Mouse (Mus musculus) MEL (cell line): ENCODE results near the gene Sbno2. TPM values are rescaled to one million over a fixed set of nuclear protein-coding genes. Genes with fewer than 3 reads are reported as not detected.

Experiments
- DNase-seq: peaks from one replicate; pipeline ENCODE4 v3.0.0; 2011; ENCODE audit warnings: low read depth, low spot score
- H3K27ac ChIP-seq: 2 replicates; pipeline ENCODE4 v1.5.1; 2012; ENCODE audit warnings: low read depth, mild to moderate bottlenecking, control low read depth, low read length, moderate library complexity; ENCODE audit not compliant: control insufficient read depth
- H3K27me3 ChIP-seq, 2 experiments: fragments of 150-350 bp in 1 of 2; sonication (generic) in 1 of 2; 2 replicates each; pipeline ENCODE4 v1.6.1; 2012; ENCODE audit warnings: low read length in 2 of 2, mild to moderate bottlenecking in 2 of 2, improper control_type of control experiment in 1 of 2, moderate library complexity in 1 of 2; ENCODE audit not compliant: insufficient read depth in 2 of 2, control insufficient read depth in 1 of 2
- H3K36me3 ChIP-seq, 2 experiments: 2 replicates each; pipeline ENCODE4 v1.6.1; 2012 to 2014; ENCODE audit warnings: low read length in 2 of 2, improper control_type of control experiment in 1 of 2, inconsistent platforms in 1 of 2, mild to moderate bottlenecking in 1 of 2; ENCODE audit not compliant: insufficient read depth in 2 of 2, control insufficient read depth in 1 of 2
- H3K4me1 ChIP-seq, 2 experiments: fragments of 150-350 bp in 1 of 2; sonication (generic) in 1 of 2; 2 replicates each; pipeline ENCODE4 v1.6.1; 2012; ENCODE audit warnings: low read length in 2 of 2, improper control_type of control experiment in 1 of 2, mild to moderate bottlenecking in 1 of 2; ENCODE audit not compliant: insufficient read depth in 2 of 2, control insufficient read depth in 1 of 2
- H3K4me3 ChIP-seq, 2 experiments: fragments of 150-350 bp in 1 of 2; sonication (generic) in 1 of 2; 2 replicates each; pipeline ENCODE4 v1.5.1; 2012; ENCODE audit warnings: low read depth in 2 of 2, low read length in 2 of 2, mild to moderate bottlenecking in 2 of 2, moderate library complexity in 2 of 2, control low read depth in 1 of 2, improper control_type of control experiment in 1 of 2; ENCODE audit not compliant: control insufficient read depth in 1 of 2, insufficient read depth in 1 of 2
- H3K79me2 ChIP-seq: 2 replicates; pipeline ENCODE4 v1.6.1; 2012; ENCODE audit warnings: mild to moderate bottlenecking, low read length, moderate library complexity; ENCODE audit not compliant: control insufficient read depth, poor library complexity, insufficient read depth
- H3K9ac ChIP-seq: 2 replicates; pipeline ENCODE4 v1.6.1; 2012; ENCODE audit warnings: low read depth, mild to moderate bottlenecking, control low read depth, low read length, moderate library complexity; ENCODE audit not compliant: control insufficient read depth, poor library complexity, severe bottlenecking
- H3K9me3 ChIP-seq: fragments of 150-350 bp; sonication (generic); replicated peaks from 2 replicates; pipeline ENCODE4 v1.6.1; 2012; ENCODE audit warnings: mild to moderate bottlenecking, low read length, improper control_type of control experiment, moderate library complexity; ENCODE audit not compliant: insufficient read depth
- BHLHE40 ChIP-seq: IDR thresholded peaks from 2 replicates; pipeline ENCODE4 v1.6.1; 2012; ENCODE audit warnings: low read depth, mild to moderate bottlenecking, inconsistent platforms, low read length, improper control_type of control experiment, borderline replicate concordance
- CHD1 ChIP-seq: IDR thresholded peaks from 2 replicates; pipeline ENCODE4 v1.6.1; 2012; ENCODE audit warnings: low read depth, mild to moderate bottlenecking, inconsistent platforms, low read length, improper control_type of control experiment
- CHD2 ChIP-seq: IDR thresholded peaks from 2 replicates; pipeline ENCODE4 v1.6.1; 2011; ENCODE audit warnings: low read length, improper control_type of control experiment
- CTCF ChIP-seq, 3 experiments: IDR thresholded peaks in 2 of 3; conservative IDR thresholded peaks in 1 of 3; 2 replicates each; pipeline ENCODE4 v1.5.1; 2011 to 2012; ENCODE audit warnings: low read length in 3 of 3, low read depth in 2 of 3, mild to moderate bottlenecking in 2 of 3, improper control_type of control experiment in 1 of 3, inconsistent platforms in 1 of 3, mixed read lengths in 1 of 3, moderate library complexity in 1 of 3; ENCODE audit not compliant: control insufficient read depth in 1 of 3, insufficient read depth in 1 of 3, poor library complexity in 1 of 3, severe bottlenecking in 1 of 3
- E2F4 ChIP-seq: IDR thresholded peaks from 2 replicates; pipeline ENCODE4 v1.6.1; 2011; ENCODE audit warnings: low read depth, low read length, improper control_type of control experiment, borderline replicate concordance
- ELF1 ChIP-seq: IDR thresholded peaks from 2 replicates; pipeline ENCODE4 v1.6.1; 2014; ENCODE audit warnings: low read depth, mild to moderate bottlenecking, inconsistent platforms, low read length, improper control_type of control experiment, moderate library complexity
- EP300 ChIP-seq, 2 experiments: IDR thresholded peaks; 2 replicates each; pipeline ENCODE4 v1.6.1; 2011; ENCODE audit warnings: improper control_type of control experiment in 2 of 2, low read length in 2 of 2, low read depth in 1 of 2, mild to moderate bottlenecking in 1 of 2
- ETS1 ChIP-seq: IDR thresholded peaks from 2 replicates; pipeline ENCODE4 v1.6.1; 2012; ENCODE audit warnings: low read depth, mild to moderate bottlenecking, inconsistent platforms, low read length, improper control_type of control experiment, moderate library complexity
- GABPA ChIP-seq: IDR thresholded peaks from 2 replicates; pipeline ENCODE4 v1.6.1; 2012; ENCODE audit warnings: low read depth, mild to moderate bottlenecking, inconsistent platforms, low read length, improper control_type of control experiment, moderate library complexity
- GATA1 ChIP-seq: IDR thresholded peaks from 2 replicates; pipeline ENCODE4 v1.6.1; 2011; ENCODE audit warnings: low read depth, low read length, improper control_type of control experiment
- HCFC1 ChIP-seq: IDR thresholded peaks from 2 replicates; pipeline ENCODE4 v1.6.1; 2012; ENCODE audit warnings: low read depth, mild to moderate bottlenecking, inconsistent platforms, low read length, improper control_type of control experiment, moderate library complexity
- JUND ChIP-seq: IDR thresholded peaks from 2 replicates; pipeline ENCODE4 v1.6.1; 2011; ENCODE audit warnings: low read depth, mild to moderate bottlenecking, improper control_type of control experiment, low read length
- KAT2A ChIP-seq: conservative IDR thresholded peaks from 2 replicates; pipeline ENCODE4 v1.6.1; 2012; ENCODE audit warnings: low read depth, low read length, improper control_type of control experiment, inconsistent platforms
- MAFK ChIP-seq: IDR thresholded peaks from 2 replicates; pipeline ENCODE4 v1.6.1; 2011; ENCODE audit warnings: low read depth, mild to moderate bottlenecking, low read length, improper control_type of control experiment, borderline replicate concordance
- MAX ChIP-seq: IDR thresholded peaks from 2 replicates; pipeline ENCODE4 v1.6.1; 2011; ENCODE audit warnings: low read length, improper control_type of control experiment
- MAZ ChIP-seq: IDR thresholded peaks from 2 replicates; pipeline ENCODE4 v1.6.1; 2012; ENCODE audit warnings: low read depth, mild to moderate bottlenecking, inconsistent platforms, low read length, improper control_type of control experiment
- MEF2A ChIP-seq: IDR thresholded peaks from 2 replicates; pipeline ENCODE4 v1.6.1; 2014; ENCODE audit warnings: low read depth, mild to moderate bottlenecking, inconsistent platforms, low read length, improper control_type of control experiment; ENCODE audit not compliant: poor library complexity, insufficient replicate concordance, severe bottlenecking; ENCODE audit errors: extremely low read depth
- MXI1 ChIP-seq: IDR thresholded peaks from 2 replicates; pipeline ENCODE4 v1.6.1; 2011; ENCODE audit warnings: mild to moderate bottlenecking, low read depth, low read length, improper control_type of control experiment
- MYB ChIP-seq: IDR thresholded peaks from 2 replicates; pipeline ENCODE4 v1.6.1; 2011; ENCODE audit warnings: mild to moderate bottlenecking, low read depth, low read length, improper control_type of control experiment
- MYC ChIP-seq: IDR thresholded peaks from 2 replicates; pipeline ENCODE4 v1.6.1; 2011; ENCODE audit warnings: low read depth, mild to moderate bottlenecking, low read length, improper control_type of control experiment, moderate library complexity
- NELFE ChIP-seq: IDR thresholded peaks from 2 replicates; pipeline ENCODE4 v1.6.1; 2011; ENCODE audit warnings: low read depth, low read length, improper control_type of control experiment
- NRF1 ChIP-seq: IDR thresholded peaks from 2 replicates; pipeline ENCODE4 v1.6.1; 2014; ENCODE audit warnings: low read depth, mild to moderate bottlenecking, inconsistent platforms, low read length, improper control_type of control experiment, moderate library complexity; ENCODE audit not compliant: poor library complexity, insufficient read depth, severe bottlenecking
- POLR2A ChIP-seq, 2 experiments: IDR thresholded peaks; 2 replicates each; pipeline ENCODE4 v1.6.1; 2011 to 2012; ENCODE audit warnings: low read length in 2 of 2, mild to moderate bottlenecking in 2 of 2, control low read depth in 1 of 2, improper control_type of control experiment in 1 of 2, low read depth in 1 of 2, moderate library complexity in 1 of 2; ENCODE audit not compliant: control insufficient read depth in 1 of 2, insufficient read depth in 1 of 2, poor library complexity in 1 of 2
- POLR2AphosphoS2 ChIP-seq: IDR thresholded peaks from 2 replicates; pipeline ENCODE4 v1.6.1; 2011; ENCODE audit warnings: low read length, improper control_type of control experiment
- POLR2AphosphoS5 ChIP-seq: IDR thresholded peaks from 2 replicates; pipeline ENCODE4 v1.6.1; 2012; ENCODE audit warnings: low read depth, borderline replicate concordance, mild to moderate bottlenecking, inconsistent platforms, low read length, moderate library complexity, mixed read lengths
- RCOR1 ChIP-seq: IDR thresholded peaks from 2 replicates; pipeline ENCODE4 v1.6.1; 2012; ENCODE audit warnings: low read depth, mild to moderate bottlenecking, inconsistent platforms, low read length, improper control_type of control experiment
- SIN3A ChIP-seq: IDR thresholded peaks from 2 replicates; pipeline ENCODE4 v1.6.1; 2012; ENCODE audit warnings: low read length, improper control_type of control experiment, inconsistent platforms
- SMC3 ChIP-seq: IDR thresholded peaks from 2 replicates; pipeline ENCODE4 v1.6.1; 2011; ENCODE audit warnings: low read depth, low read length, improper control_type of control experiment
- TAL1 ChIP-seq: IDR thresholded peaks from 2 replicates; pipeline ENCODE4 v1.6.1; 2012; ENCODE audit warnings: mild to moderate bottlenecking, inconsistent platforms, low read length, moderate library complexity, mixed read lengths
- TBP ChIP-seq: IDR thresholded peaks from 2 replicates; pipeline ENCODE4 v1.8.0; 2011; ENCODE audit warnings: low read depth, low read length, improper control_type of control experiment
- UBTF ChIP-seq: IDR thresholded peaks from 2 replicates; pipeline ENCODE4 v1.6.1; 2012; ENCODE audit warnings: low read depth, mild to moderate bottlenecking, inconsistent platforms, low read length, improper control_type of control experiment, moderate library complexity, borderline replicate concordance; ENCODE audit not compliant: insufficient read depth
- USF1 ChIP-seq: IDR thresholded peaks from 2 replicates; pipeline ENCODE4 v1.6.1; 2014; ENCODE audit warnings: low read depth, mild to moderate bottlenecking, inconsistent platforms, low read length, improper control_type of control experiment, moderate library complexity
- USF2 ChIP-seq, 2 experiments: IDR thresholded peaks; 2 replicates each; pipeline ENCODE4 v1.6.1; 2011 to 2012; ENCODE audit warnings: improper control_type of control experiment in 2 of 2, low read length in 2 of 2, borderline replicate concordance in 1 of 2, inconsistent platforms in 1 of 2, low read depth in 1 of 2, mild to moderate bottlenecking in 1 of 2; ENCODE audit not compliant: insufficient read depth in 1 of 2
- ZC3H11A ChIP-seq: IDR thresholded peaks from 2 replicates; pipeline ENCODE4 v1.6.1; 2012; ENCODE audit warnings: low read depth, mild to moderate bottlenecking, inconsistent platforms, low read length, improper control_type of control experiment
- ZKSCAN1 ChIP-seq: IDR thresholded peaks from 2 replicates; pipeline ENCODE4 v1.6.1; 2012; ENCODE audit warnings: low read depth, mild to moderate bottlenecking, inconsistent platforms, low read length, improper control_type of control experiment, moderate library complexity
- ZNF384 ChIP-seq: IDR thresholded peaks from 2 replicates; pipeline ENCODE4 v1.6.1; 2012; ENCODE audit warnings: low read depth, mild to moderate bottlenecking, inconsistent platforms, low read length, improper control_type of control experiment
- polyA plus RNA-seq, 2 experiments: library from polyadenylated mRNA; stranded (reverse) in 1 of 2; unstranded in 1 of 2; fragments of >175 nt in 1 of 2; fragments of >200 nt in 1 of 2; gene quantifications; 2 replicates each; pipeline versions ENCODE4 v1.2.1 to v1.2.4; 2012; ENCODE audit warnings: low replicate concordance in 2 of 2, low read depth in 1 of 2; ENCODE audit not compliant: insufficient read length in 2 of 2, insufficient read depth in 1 of 2, missing spikeins in 1 of 2
- total RNA-seq: library from RNA; depleted of rRNA; stranded (reverse); fragments of 300-350 nt; gene quantifications from 2 replicates; pipeline ENCODE4 v1.2.3, GENCODE M21; 2012

The Sbno2 gene
- total and polyA plus RNA-seq, 3 experiments, result 15.8 to 29.0 TPM; not detected in 1

- peak overlapping the region; percentile 86 for H3K27ac ChIP-seq
- no peaks in the 10 kb centered on the region for H3K27me3 ChIP-seq
- peak; percentile 99 for DNase-seq
- peak overlapping the region; percentile 72 to 79 for H3K4me3 ChIP-seq
- H3K9me3 ChIP-seq, result no peaks in the 10 kb centered on the region
- H3K36me3 ChIP-seq, result peaks cover 0 to 19% of the 10 kb centered on the region in 2 experiments; a peak in 2 of 4 replicates
- H3K79me2 ChIP-seq, result peaks cover 29% of the 10 kb centered on the region
- H3K4me1 ChIP-seq, result peaks cover 0 to 42% of the 10 kb centered on the region in 2 experiments; a peak in 3 of 4 replicates
- H3K9ac ChIP-seq, result peak overlapping the region; percentile 89
- TF ChIP-seq SIN3A, result peak; percentile 86; the same call in 1 of the 2 replicates
- TF ChIP-seq TAL1, result no peak
- no peak for TF ChIP-seq SMC3
- no peak for TF ChIP-seq EP300 (IDR thresholded peaks at IDR 0.05; ENCODE audit: low read depth in 1 of 2, low read length in 2 of 2)
- TF ChIP-seq NRF1, result peak; percentile 85
- no peak for TF ChIP-seq CTCF (IDR thresholded peaks at IDR 0.05 in 2 of 3, conservative IDR thresholded peaks at IDR 0.05 in 1 of 3; ENCODE audit: control insufficient read depth in 1 of 3, insufficient read depth in 1 of 3, low read depth in 2 of 3, low read length in 3 of 3, poor library complexity in 1 of 3, severe bottlenecking in 1 of 3)
- TF ChIP-seq CHD2, result no peak
- no peak for TF ChIP-seq GATA1
- peak; percentile 54; the same call in 1 of the 2 replicates for TF ChIP-seq TBP
- TF ChIP-seq NELFE, result peak; percentile 96
- no peak for TF ChIP-seq E2F4
- no peak for TF ChIP-seq ZC3H11A
- peak; percentile 84 for TF ChIP-seq MYC
- TF ChIP-seq ELF1, result peak; percentile 57
- TF ChIP-seq POLR2A (IDR thresholded peaks at IDR 0.05; ENCODE audit: control insufficient read depth in 1 of 2, insufficient read depth in 1 of 2, low read depth in 1 of 2, low read length in 2 of 2, poor library complexity in 1 of 2), result peak; percentile 77 to 91; a peak in 3 of 4 replicates
- no peak for TF ChIP-seq CHD1
- TF ChIP-seq MYB, result no peak
- TF ChIP-seq ZNF384, result no peak
- TF ChIP-seq ZKSCAN1, result no peak
- TF ChIP-seq UBTF, result no peak
- peak; percentile 76; the same call in 1 of the 2 replicates for TF ChIP-seq MAZ
- peak; percentile 98 for TF ChIP-seq HCFC1
- no peak for TF ChIP-seq JUND
- TF ChIP-seq MEF2A, result no peak
- no peak for TF ChIP-seq USF1
- no peak for TF ChIP-seq GABPA
- TF ChIP-seq MXI1, result peak; percentile 79
- peak; percentile 91 for TF ChIP-seq KAT2A
- no peak for TF ChIP-seq USF2 (IDR thresholded peaks at IDR 0.05; ENCODE audit: borderline replicate concordance in 1 of 2, insufficient read depth in 1 of 2, low read depth in 1 of 2, low read length in 2 of 2)
- no peak for TF ChIP-seq POLR2AphosphoS5
- no peak for TF ChIP-seq RCOR1
- no peak for TF ChIP-seq BHLHE40
- peak; percentile 91 for TF ChIP-seq POLR2AphosphoS2
- peak; percentile 96 for TF ChIP-seq MAX
- TF ChIP-seq ETS1, result peak; percentile 45; the same call in 1 of the 2 replicates
- TF ChIP-seq MAFK, result no peak
These were observed 36.6 kb upstream of the Sbno2 start for GRCm38 (mm10) chr10:80141786-80142529.
